Mouse (Mus musculus) kidney, postnatal 0 days (tissue): Measurements from ENCODE around the gene Gm5431. TPM values are rescaled to one million over a fixed set of nuclear protein-coding genes. Genes with fewer than 3 reads are reported as not detected.
"Not testable (repeated sequence)": the region's sequence is repeated elsewhere in the genome, so short reads cannot be mapped to it uniquely, and the experiment has no call there.

Experiments
- ATAC-seq: fragments of 200-750 bp; cut with Nextera tagmentation; replicated peaks from 2 replicates; pipeline ENCODE4 v1.8.0; 2017; ENCODE audit warnings: low read depth, moderate number of reproducible peaks, moderate TSS enrichment, moderate library complexity; ENCODE audit not compliant: low FRiP score
- DNase-seq: peaks from one replicate; pipeline ENCODE4 v3.0.0-alpha.2; 2016; ENCODE audit warnings: low spot score
- H3K27ac ChIP-seq: fragments of 300-500 bp; sonication (generic); 2 replicates; pipeline ENCODE4 v1.5.1; 2014; ENCODE audit warnings: mild to moderate bottlenecking
- H3K27me3 ChIP-seq: fragments of 300-500 bp; sonication (generic); 2 replicates; pipeline ENCODE4 v1.6.1; 2014; ENCODE audit warnings: low read length, mixed read lengths; ENCODE audit not compliant: insufficient read depth
- H3K36me3 ChIP-seq: fragments of 300-500 bp; sonication (generic); 2 replicates; pipeline ENCODE4 v1.6.1; 2014; ENCODE audit warnings: low read length, mixed read lengths; ENCODE audit not compliant: insufficient read depth
- H3K4me1 ChIP-seq: fragments of 300-500 bp; sonication (generic); replicated peaks from 2 replicates; pipeline ENCODE4 v1.6.1; 2014; ENCODE audit warnings: antibody characterized with exemption, low read length, mixed read lengths; ENCODE audit not compliant: insufficient read depth
- H3K4me2 ChIP-seq: fragments of 300-500 bp; sonication (generic); 2 replicates; pipeline ENCODE4 v1.6.1; 2014; ENCODE audit warnings: mild to moderate bottlenecking, low read length, moderate library complexity, mixed read lengths
- H3K4me3 ChIP-seq: fragments of 300-500 bp; sonication (generic); replicated peaks from 2 replicates; pipeline ENCODE4 v1.5.1; 2014; ENCODE audit warnings: low read depth, low read length
- H3K9ac ChIP-seq: fragments of 300-500 bp; sonication (generic); 2 replicates; pipeline ENCODE4 v1.6.1; 2014; ENCODE audit warnings: low read depth, low read length
- H3K9me3 ChIP-seq: fragments of 300-500 bp; sonication (generic); replicated peaks from 2 replicates; pipeline ENCODE4 v1.6.1; 2016; ENCODE audit warnings: low read length, inconsistent platforms, mixed read lengths
- CTCF ChIP-seq: IDR thresholded peaks from 2 replicates; pipeline ENCODE4 v1.5.1; 2016; ENCODE audit warnings: antibody characterized with exemption, low read depth, mild to moderate bottlenecking, moderate library complexity
- WGBS: fragments of 180-500 bp; shearing (Covaris S2); extraction: QIAGEN DNeasy Blood & Tissue Kit; methylation state at CpG from one replicate; pipeline ENCODE4 v1.1.7; 2014; 5-methylcytosine and 5-hydroxymethylcytosine counted together
- polyA plus RNA-seq: library from polyadenylated mRNA; unstranded; fragments of >200 nt; fragmentation: Nextera tagmentation; extraction: Ambion mirVana; gene quantifications from 2 replicates; pipeline ENCODE4 v1.2.1, GENCODE M21; 2015

Gm5431 gene
- polyA plus RNA-seq, 1 experiment from 2014 or later = 0.43 TPM

DNA sequence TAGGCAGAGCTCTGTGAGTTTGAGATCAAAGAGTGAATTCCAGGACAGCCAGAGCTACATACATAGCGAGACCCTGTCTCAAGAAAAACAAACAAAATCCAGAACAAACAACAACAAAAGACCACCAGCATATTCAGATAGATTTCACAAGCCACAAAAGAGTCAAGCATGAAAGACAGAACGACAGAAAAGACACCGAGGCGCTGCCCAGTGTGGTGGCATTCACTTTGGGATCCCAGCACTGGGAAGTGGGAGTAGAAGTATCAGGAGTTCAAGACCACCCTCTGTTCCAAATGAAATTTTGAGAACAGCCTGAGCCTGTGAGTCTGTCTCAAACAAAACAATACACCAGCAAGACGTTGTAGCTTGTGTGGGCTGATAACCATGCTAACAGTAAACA is 55.1 kb downstream of the Gm5431 start:
- DNase-seq (no peak), ATAC-seq (no peak)
- Histone ChIP-seq H3K4me1 (no peaks in the 10 kb centered on the region), H3K27ac (no peak overlapping the region), H3K9me3 (no peaks in the 10 kb centered on the region), H3K9ac (no peak overlapping the region), H3K4me3 (no peak overlapping the region), H3K36me3 (no peaks in the 10 kb centered on the region), H3K4me2 (no peak overlapping the region), H3K27me3 (no peaks in the 10 kb centered on the region)
- no peak for TF ChIP-seq CTCF
- 63% methylated on average over 5 of the region's 5 CpGs for WGBS

DNA sequence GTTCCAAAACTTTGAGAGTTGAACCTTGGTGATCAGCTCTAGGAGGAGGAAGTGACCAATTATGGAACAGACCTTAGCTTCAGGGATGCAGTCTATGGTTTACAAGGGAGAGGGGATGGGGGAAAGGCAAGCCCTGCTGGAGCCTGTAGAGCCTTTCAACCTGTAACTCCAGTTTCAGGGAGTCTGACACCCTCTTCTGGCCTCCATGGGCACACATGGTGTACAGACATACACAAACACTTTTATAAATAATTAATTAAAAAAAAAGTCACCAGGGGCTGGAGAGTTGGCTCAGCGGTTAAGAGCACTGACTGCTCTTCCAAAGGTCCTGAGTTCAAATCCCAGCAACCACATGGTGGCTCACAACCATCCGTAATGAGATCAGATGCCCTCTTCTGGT is 55.7 kb downstream of the Gm5431 start:
- 70% methylated on average over 2 of the region's 2 CpGs for WGBS

DNA sequence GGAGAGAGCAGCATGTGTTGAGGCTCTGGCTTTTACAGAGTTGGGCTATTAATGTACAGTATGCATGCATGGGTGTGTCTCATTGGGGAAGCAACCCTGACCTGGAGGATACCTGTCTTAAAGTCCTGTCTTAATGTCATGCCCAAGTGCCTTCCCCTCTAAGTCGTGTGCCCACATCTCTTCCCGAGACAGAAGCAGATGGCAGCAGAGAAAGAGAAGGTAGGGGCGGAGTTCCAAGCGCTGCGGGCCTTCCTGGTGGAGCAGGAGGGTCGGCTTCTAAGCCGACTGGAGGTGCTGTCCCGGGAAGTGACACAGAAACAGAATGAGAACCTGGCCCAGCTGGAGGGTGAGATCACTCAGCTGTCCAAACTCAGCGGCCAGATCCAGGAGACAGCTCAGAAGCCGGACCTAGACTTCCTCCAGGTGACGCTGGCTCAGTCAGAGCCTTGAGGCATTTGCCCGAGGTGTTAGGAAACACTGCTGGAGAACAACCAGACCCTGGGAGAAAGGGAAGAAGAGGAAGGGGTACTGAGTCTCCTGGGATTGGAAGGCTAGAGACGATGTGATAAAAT is 56.7 kb downstream of the Gm5431 start:
- no peak overlapping the region for H3K4me2 ChIP-seq

More for the DNA sequence above, 55.7 kb downstream of the Gm5431 start:
- not testable (repeated sequence) for H3K9ac ChIP-seq, H3K27ac ChIP-seq, H3K4me2 ChIP-seq, DNase-seq, H3K36me3 ChIP-seq, H3K4me3 ChIP-seq, H3K9me3 ChIP-seq, ATAC-seq, H3K4me1 ChIP-seq, H3K27me3 ChIP-seq
- TF ChIP-seq CTCF = peak; percentile 7; the same call in 1 of the 2 replicates

DNA sequence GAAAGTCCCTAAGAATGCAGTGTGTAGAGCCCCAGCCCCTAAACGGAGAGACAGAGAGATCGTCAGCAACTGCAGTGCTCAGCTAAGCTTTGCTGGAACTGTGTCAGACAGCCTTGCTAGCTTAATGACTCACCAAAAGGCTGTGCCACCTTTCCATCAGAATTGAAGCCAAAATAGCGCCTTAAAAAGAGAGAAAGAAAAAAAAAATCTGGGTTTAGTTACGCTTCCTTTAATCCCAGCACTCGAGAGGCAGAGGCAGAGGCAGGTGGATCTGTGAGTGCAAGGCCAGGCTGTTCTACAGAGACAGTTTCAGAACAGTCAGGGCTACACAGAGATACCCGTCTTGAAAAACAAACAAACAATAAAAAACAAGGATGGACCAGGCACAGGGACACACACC is 57.7 kb downstream of the Gm5431 start:
- Histone ChIP-seq H3K27me3 (no peaks in the 10 kb centered on the region), H3K9ac (no peak overlapping the region), H3K4me3 (no peak overlapping the region), H3K4me1 (0 out of 2 replicates have a peak, but pooled peaks cover 3% of the 10 kb centered on the region), H3K36me3 (no peaks in the 10 kb centered on the region), H3K27ac (no peak overlapping the region), H3K9me3 (no peaks in the 10 kb centered on the region), H3K4me2 (no peak overlapping the region)
- no peak for TF ChIP-seq CTCF
- no peak for DNase-seq
- ATAC-seq = no peak
- WGBS = 47% methylated on average over 6 of the region's 6 CpGs

More for the DNA sequence above, 56.7 kb downstream of the Gm5431 start:
- Histone ChIP-seq H3K27me3 (no peaks in the 10 kb centered on the region), H3K9ac (no peak overlapping the region), H3K9me3 (no peaks in the 10 kb centered on the region), H3K27ac (no peak overlapping the region), H3K36me3 (no peaks in the 10 kb centered on the region), H3K4me1 (no peaks in the 10 kb centered on the region), H3K4me3 (no peak overlapping the region)
- no peak for DNase-seq
- ATAC-seq = no peak
- WGBS = 26% methylated on average over 13 of the region's 13 CpGs
- TF ChIP-seq CTCF = no peak

DNA sequence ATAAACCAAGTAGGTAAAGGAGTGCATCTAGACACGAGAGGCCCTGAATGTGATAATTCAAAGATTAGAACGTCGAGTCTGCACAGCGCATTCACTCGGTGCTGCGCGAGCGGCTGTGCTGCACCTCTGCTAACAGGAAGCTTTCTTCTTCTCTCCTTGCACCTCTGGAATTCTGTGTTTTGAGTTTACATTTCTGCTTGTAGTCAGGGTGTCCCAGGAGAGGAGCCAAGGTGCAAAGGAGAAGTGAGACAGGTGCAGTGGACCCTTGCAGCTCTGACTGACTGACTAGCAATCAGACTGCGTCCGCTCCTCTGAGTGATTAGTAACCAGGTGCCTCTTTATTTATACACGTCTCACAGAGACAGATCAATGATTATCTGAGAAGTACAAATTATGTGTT is 58.8 kb downstream of the Gm5431 start:
- WGBS = 61% methylated on average over 11 of the region's 11 CpGs
- DNase-seq (no peak), ATAC-seq (no peak)
- peaks cover 12% of the 10 kb centered on the region; the same call in 1 of the 2 replicates for H3K4me1 ChIP-seq
- no peaks in the 10 kb centered on the region for H3K27me3 ChIP-seq
- H3K4me2 ChIP-seq = no peak overlapping the region
- TF ChIP-seq CTCF = no peak
- H3K4me3 ChIP-seq = no peak overlapping the region
- H3K9me3 ChIP-seq = no peaks in the 10 kb centered on the region
- no peak overlapping the region for H3K9ac ChIP-seq
- no peaks in the 10 kb centered on the region for H3K36me3 ChIP-seq
- peak overlapping the region; percentile 5; the same call in 1 of the 2 replicates for H3K27ac ChIP-seq

DNA sequence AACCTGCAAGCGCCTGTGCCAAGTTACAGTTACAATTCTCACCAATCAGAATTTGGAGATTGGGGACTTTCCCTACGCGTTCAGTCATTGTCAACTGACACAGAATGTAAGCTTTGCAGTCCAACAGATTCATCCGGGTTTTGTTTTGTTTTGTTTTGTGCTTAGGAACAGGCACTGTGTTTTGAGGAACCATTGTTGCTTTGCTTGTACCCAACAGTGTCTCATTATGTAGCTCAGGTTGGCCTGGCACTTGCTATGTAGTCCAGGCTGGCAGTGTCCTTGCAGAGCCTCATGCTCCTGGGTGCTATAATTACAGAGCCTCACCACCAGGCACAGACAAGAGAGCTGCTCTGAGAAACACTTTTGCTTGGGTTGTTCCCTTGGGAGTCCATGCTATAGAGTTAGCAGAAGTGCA is 59.6 kb downstream of the Gm5431 start:
- Histone ChIP-seq H3K4me1 (peaks cover 15% of the 10 kb centered on the region; the same call in 1 of the 2 replicates), H3K4me2 (no peak overlapping the region), H3K4me3 (no peak overlapping the region), H3K27ac (peak overlapping the region; percentile 5), H3K36me3 (no peaks in the 10 kb centered on the region), H3K27me3 (no peaks in the 10 kb centered on the region), H3K9me3 (no peaks in the 10 kb centered on the region), H3K9ac (no peak overlapping the region)
- DNase-seq = no peak
- TF ChIP-seq CTCF = no peak
- ATAC-seq = no peak
- WGBS = 83% methylated on average over 4 of the region's 4 CpGs

DNA sequence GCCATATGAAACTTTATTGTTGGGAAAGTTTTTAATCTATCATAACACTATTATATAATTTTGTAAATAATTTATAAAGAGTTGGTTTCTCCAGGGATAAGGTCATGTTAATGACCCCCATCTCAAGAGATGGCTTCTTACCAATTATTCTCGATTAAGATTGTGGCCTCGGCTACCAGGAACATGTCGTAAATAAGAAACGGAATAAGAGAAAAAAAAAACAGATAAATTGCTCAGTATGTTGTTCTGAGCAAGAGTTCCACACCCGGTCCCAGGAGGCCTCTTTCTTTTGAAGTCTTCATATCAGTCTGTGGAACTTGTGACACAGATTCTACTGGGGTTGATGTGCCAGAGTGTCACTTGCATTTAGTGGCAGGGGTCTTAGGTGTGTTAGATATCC is 60.8 kb downstream of the Gm5431 start:
- H3K4me2 ChIP-seq = no peak overlapping the region
- H3K4me1 ChIP-seq = peaks cover 15% of the 10 kb centered on the region; the same call in 1 of the 2 replicates
- H3K9me3 ChIP-seq = no peaks in the 10 kb centered on the region
- 52% methylated on average over 5 of the region's 5 CpGs for WGBS
- ATAC-seq = no peak
- TF ChIP-seq CTCF = no peak
- no peaks in the 10 kb centered on the region for H3K27me3 ChIP-seq
- no peak for DNase-seq
- H3K27ac ChIP-seq = no peak overlapping the region
- no peaks in the 10 kb centered on the region for H3K36me3 ChIP-seq
- no peak overlapping the region for H3K4me3 ChIP-seq
- H3K9ac ChIP-seq = no peak overlapping the region
